In genomic region chr9:75832468-75832867, GRCm38 (mm10) we compare ENCODE assay signal across 21 mouse cellular contexts. TPM values are rescaled to one million over a fixed set of nuclear protein-coding genes. Genes with fewer than 3 reads are reported as not detected.
DNase-seq lines count a peak whose midpoint lies in the region; ATAC-seq and TF ChIP-seq lines count a peak whose summit lies in the region.
"Had no signal": no experiment of that assay in that cellular context is flagged by ENCODE, and none has a peak within 500 bp of the region (broad histone marks: within the 10 kb centered on the region; RNA-seq: fewer than 3 reads in every experiment).

No protein-coding gene starts in this region.

- TF ChIP-seq CTCF in lung, postnatal 0 days (IDR thresholded peaks at IDR 0.05), result no peak

- no peaks in the 10 kb centered on the region for H3K4me1 ChIP-seq in limb, embryonic 12.5 days (replicated peaks)
- no peaks in the 10 kb centered on the region for H3K4me1 ChIP-seq in limb, embryonic 10.5 days
- no peaks in the 10 kb centered on the region for H3K4me1 ChIP-seq in lung, postnatal 0 days (ENCODE audit: insufficient read depth, low read depth, low read length)
- H3K4me1 ChIP-seq in neural tube, embryonic 14.5 days (ENCODE audit: control insufficient read depth, insufficient read depth, low read length), result no peaks in the 10 kb centered on the region
- H3K4me1 ChIP-seq: embryonic facial prominence, embryonic 15.5 days; liver, embryonic 15.5 days had no signal

- 69% methylated on average over 9 of the region's 9 CpGs for WGBS in limb, embryonic 12.5 days
- WGBS in limb, embryonic 10.5 days, result 88% methylated on average over 9 of the region's 9 CpGs
- 46% methylated on average over 9 of the region's 9 CpGs for WGBS in lung, postnatal 0 days
- 50% methylated on average over 9 of the region's 9 CpGs for WGBS in neural tube, embryonic 14.5 days

- H3K4me3 ChIP-seq in limb, embryonic 12.5 days (replicated peaks), result no peak overlapping the region
- H3K4me3 ChIP-seq in limb, embryonic 10.5 days, result no peak overlapping the region
- H3K4me3 ChIP-seq in lung, postnatal 0 days (ENCODE audit: low read depth, low read length), result no peak overlapping the region
- H3K4me3 ChIP-seq in neural tube, embryonic 14.5 days (ENCODE audit: low read depth, low read length), result no peak overlapping the region
- H3K4me3 ChIP-seq: embryonic facial prominence, embryonic 15.5 days; heart, embryonic 10.5 days; liver, embryonic 15.5 days; neural tube, embryonic 13.5 days had no signal

- no peak overlapping the region for H3K4me2 ChIP-seq in limb, embryonic 12.5 days
- no peak overlapping the region for H3K4me2 ChIP-seq in lung, postnatal 0 days (replicated peaks; ENCODE audit: low read depth, low read length)
- H3K4me2 ChIP-seq in neural tube, embryonic 14.5 days (ENCODE audit: low read depth, low read length), result no peak overlapping the region
- H3K4me2 ChIP-seq: embryonic facial prominence, embryonic 15.5 days; liver, embryonic 15.5 days; neural tube, embryonic 13.5 days had no signal

- no peak for DNase-seq in limb, embryonic 10.5 days (ENCODE audit: low spot score)
- peak; percentile 12 for DNase-seq in retina, postnatal 1 day
- no peak for DNase-seq in retina, embryonic 14.5 days (ENCODE audit: low spot score)
- peak; percentile 87 for DNase-seq in lung, postnatal 0 days (ENCODE audit: low spot score)
- no peak for DNase-seq in cerebellum, adult 11-12 months
- DNase-seq in kidney, postnatal 4 days, result no peak
- DNase-seq: adrenal gland, postnatal 36 days; cerebellum, adult 9-10 months; gastrocnemius, postnatal 14 days; heart, postnatal 14 days; kidney, adult 8-10 months; kidney, postnatal 36 days; left cerebral cortex, postnatal 4 days; thymus, postnatal 36 days had no signal

- ATAC-seq in limb, embryonic 12.5 days (ENCODE audit: insufficient number of reproducible peaks, insufficient read depth, low FRiP score, low TSS enrichment, low read depth), result peak; percentile 76; the same call in 1 of the 2 replicates
- ATAC-seq in lung, postnatal 0 days, result peak; percentile 94
- peak; percentile 41; the same call in 1 of the 2 replicates for ATAC-seq in neural tube, embryonic 14.5 days (ENCODE audit: low read depth)
- ATAC-seq: Patski had no signal

- no peaks in the 10 kb centered on the region for H3K36me3 ChIP-seq in limb, embryonic 12.5 days
- H3K36me3 ChIP-seq in limb, embryonic 10.5 days, result no peaks in the 10 kb centered on the region
- no peaks in the 10 kb centered on the region for H3K36me3 ChIP-seq in lung, postnatal 0 days (ENCODE audit: insufficient read depth, low read length)
- no peaks in the 10 kb centered on the region for H3K36me3 ChIP-seq in neural tube, embryonic 14.5 days (ENCODE audit: control insufficient read depth, insufficient read depth, low read length)
- H3K36me3 ChIP-seq: embryonic facial prominence, embryonic 15.5 days; liver, embryonic 15.5 days; neural tube, embryonic 13.5 days had no signal

- H3K9me3 ChIP-seq in limb, embryonic 12.5 days, result no peaks in the 10 kb centered on the region
- no peaks in the 10 kb centered on the region for H3K9me3 ChIP-seq in limb, embryonic 10.5 days (replicated peaks)
- no peaks in the 10 kb centered on the region for H3K9me3 ChIP-seq in lung, postnatal 0 days (ENCODE audit: low read length)
- no peaks in the 10 kb centered on the region for H3K9me3 ChIP-seq in neural tube, embryonic 14.5 days (ENCODE audit: control insufficient read depth, low read length)
- H3K9me3 ChIP-seq: embryonic facial prominence, embryonic 15.5 days; heart, embryonic 10.5 days; liver, embryonic 15.5 days; neural tube, embryonic 13.5 days had no signal

- peak; percentile 81 for TF ChIP-seq EP300 in lung, postnatal 0 days (IDR thresholded peaks at IDR 0.05)

- no peak overlapping the region for H3K9ac ChIP-seq in limb, embryonic 12.5 days (replicated peaks)
- no peak overlapping the region for H3K9ac ChIP-seq in lung, postnatal 0 days (replicated peaks; ENCODE audit: low read depth)
- no peak overlapping the region for H3K9ac ChIP-seq in neural tube, embryonic 14.5 days (replicated peaks; ENCODE audit: low read depth, low read length)
- H3K9ac ChIP-seq: embryonic facial prominence, embryonic 15.5 days; liver, embryonic 15.5 days; neural tube, embryonic 13.5 days had no signal

- no peaks in the 10 kb centered on the region for H3K27me3 ChIP-seq in limb, embryonic 12.5 days
- no peaks in the 10 kb centered on the region for H3K27me3 ChIP-seq in limb, embryonic 10.5 days (ENCODE audit: low read depth, poor library complexity, severe bottlenecking)
- no peaks in the 10 kb centered on the region for H3K27me3 ChIP-seq in lung, postnatal 0 days (replicated peaks; ENCODE audit: insufficient read depth, low read length)
- H3K27me3 ChIP-seq in neural tube, embryonic 14.5 days (ENCODE audit: control insufficient read depth, insufficient read depth, low read length), result no peaks in the 10 kb centered on the region
- H3K27me3 ChIP-seq: embryonic facial prominence, embryonic 15.5 days; liver, embryonic 15.5 days; neural tube, embryonic 13.5 days; Patski had no signal

- H3K27ac ChIP-seq in limb, embryonic 12.5 days, result no peak overlapping the region
- no peak overlapping the region for H3K27ac ChIP-seq in limb, embryonic 10.5 days
- no peak overlapping the region for H3K27ac ChIP-seq in lung, postnatal 0 days (ENCODE audit: low read length)
- H3K27ac ChIP-seq in neural tube, embryonic 14.5 days (ENCODE audit: low read depth, low read length), result no peak overlapping the region
- H3K27ac ChIP-seq: embryonic facial prominence, embryonic 15.5 days; heart, embryonic 10.5 days; liver, embryonic 15.5 days; neural tube, embryonic 13.5 days had no signal

RNA-seq across cellular contexts. Expression of gene Bmp5, which starts 57.3 kb away (rescaled TPM):
- polyA plus RNA-seq in limb, embryonic 12.5 days (2016; fragmentation: Nextera tagmentation; extraction: Ambion mirVana), result 8.4 and 9.9 TPM in 2 replicates
- 2.1 and 3.7 TPM in 2 replicates for polyA plus RNA-seq in limb, embryonic 10.5 days (2016; fragmentation: Nextera tagmentation; extraction: Ambion mirVana)
- polyA plus RNA-seq in lung, postnatal 0 days (2015; fragmentation: Nextera tagmentation; extraction: Ambion mirVana), result 14.7 and 18.0 TPM in 2 replicates
- 0.28 and 4.6 TPM in 2 replicates for polyA plus RNA-seq in neural tube, embryonic 14.5 days (2014; fragmentation: Nextera tagmentation; extraction: Ambion mirVana)
- polyA plus RNA-seq: Patski had no signal

Comparison
In these comparisons a context has a peak if more than half of its experiments do, and no peak if none do; other contexts are left out.
1. DNase-seq: peak in retina, postnatal 1 day (single experiment) and lung, postnatal 0 days (single experiment); none in limb, embryonic 10.5 days (single experiment), retina, embryonic 14.5 days (single experiment), cerebellum, adult 11-12 months (single experiment) and kidney, postnatal 4 days (0 of 2).
2. ATAC-seq: peak in every context shown above with its lines; median percentile 94 in lung, postnatal 0 days; 76 in limb, embryonic 12.5 days; 41 in neural tube, embryonic 14.5 days.